Mouse (Mus musculus) CH12F3 (cell line): ENCODE results near the gene Trdmt1.

ENCODE experiments used
- in situ Hi-C: fragments of 300-500 bp; cut with MboI; formaldehyde crosslinking; loops from 2 replicates; pipeline ENCODE4 v1.14.3; 2020; ENCODE audit warnings: low sequenced_read_pairs

Gene Trdmt1

DNA sequence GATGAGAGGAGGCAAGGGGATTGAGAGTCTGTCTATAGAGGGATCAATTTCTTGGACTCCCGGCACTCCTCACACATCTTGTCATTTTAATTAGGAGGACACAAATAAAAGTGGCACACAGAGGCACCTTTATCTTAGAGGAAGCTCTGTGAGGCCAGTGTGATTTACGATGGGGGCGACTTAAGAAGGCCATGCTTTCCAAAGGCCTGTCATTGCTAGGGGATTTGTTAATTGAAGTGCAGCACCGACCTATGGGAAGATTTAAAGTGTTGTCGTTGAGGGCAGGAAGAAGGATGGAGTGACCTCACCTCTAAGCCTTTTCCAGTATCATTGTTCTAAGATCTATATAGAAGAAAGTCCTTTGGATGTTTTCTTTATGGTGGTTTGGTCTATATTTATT is 42.9 kb downstream of the Trdmt1 start:
- in situ Hi-C loops = no loop called here

DNA sequence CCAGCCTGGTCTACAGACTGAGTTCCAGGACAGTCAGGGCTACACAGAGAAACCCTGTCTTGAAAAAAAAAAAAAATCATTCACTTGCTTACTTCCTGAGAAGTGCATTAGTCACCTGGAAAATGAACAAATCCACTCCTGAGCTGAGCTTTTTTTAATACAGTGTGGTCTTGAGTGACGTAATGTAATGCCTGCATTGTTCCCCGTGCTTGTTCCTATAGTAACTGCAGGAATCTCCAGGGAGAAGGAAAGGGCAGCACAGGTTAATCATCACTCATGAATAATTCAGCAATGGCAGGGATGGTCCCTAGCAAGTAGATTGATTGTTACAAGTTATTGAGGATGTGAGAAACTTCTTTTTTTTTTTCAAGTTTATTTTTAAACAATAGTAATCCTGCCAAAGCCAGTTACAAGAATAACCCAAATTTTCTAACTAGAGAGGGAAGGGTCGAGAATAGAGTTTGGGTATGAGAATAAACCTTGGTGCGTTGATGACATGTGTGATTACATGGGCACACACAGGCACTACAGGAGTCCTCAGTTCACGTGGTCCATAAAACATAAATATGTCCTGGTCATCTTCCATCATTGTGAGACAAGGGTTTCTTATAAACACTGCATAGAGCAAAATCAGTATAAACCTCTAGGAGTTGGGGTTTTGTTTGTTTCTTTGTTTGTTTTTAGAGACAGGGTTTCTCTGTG is 44.0 kb downstream of the Trdmt1 start:
- in situ Hi-C loops = no loop called here

GRCm38 (mm10) chr2:13499196-13499595 is 45.3 kb downstream of the Trdmt1 start:
- in situ Hi-C loops = no loop called here

GRCm38 (mm10) chr2:13496087-13496486 is 48.4 kb downstream of the Trdmt1 start:
- in situ Hi-C loops = no loop called here

- in situ Hi-C loops = no loop called here
Measured at GRCm38 (mm10) chr2:13492927-13493326, 51.5 kb downstream of the Trdmt1 start.

DNA sequence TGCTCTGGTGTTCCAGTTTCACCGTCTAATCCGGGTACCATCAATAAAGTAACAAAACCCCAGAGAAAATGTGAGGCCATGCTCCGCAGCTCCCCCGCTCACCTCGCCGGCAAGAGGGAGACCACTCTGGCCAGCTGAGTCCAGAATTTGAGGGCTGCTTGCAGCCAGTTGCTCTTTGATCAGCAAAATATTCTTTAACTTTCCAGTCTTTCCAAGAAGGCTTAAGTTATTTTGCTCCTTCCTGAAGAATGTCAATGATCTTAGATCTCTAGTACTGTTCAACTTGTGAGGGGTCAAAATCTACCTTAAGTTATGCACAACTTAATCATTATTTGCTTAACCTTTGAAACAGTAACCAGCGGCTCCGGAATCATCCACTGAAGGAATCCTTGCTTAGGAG is 52.7 kb downstream of the Trdmt1 start, which contains the start of gene Cubn:
TSS of gene Cubn (minus strand) at position 80 of the 400 bp plus-strand sequence.
- in situ Hi-C loops = no loop called here

DNA sequence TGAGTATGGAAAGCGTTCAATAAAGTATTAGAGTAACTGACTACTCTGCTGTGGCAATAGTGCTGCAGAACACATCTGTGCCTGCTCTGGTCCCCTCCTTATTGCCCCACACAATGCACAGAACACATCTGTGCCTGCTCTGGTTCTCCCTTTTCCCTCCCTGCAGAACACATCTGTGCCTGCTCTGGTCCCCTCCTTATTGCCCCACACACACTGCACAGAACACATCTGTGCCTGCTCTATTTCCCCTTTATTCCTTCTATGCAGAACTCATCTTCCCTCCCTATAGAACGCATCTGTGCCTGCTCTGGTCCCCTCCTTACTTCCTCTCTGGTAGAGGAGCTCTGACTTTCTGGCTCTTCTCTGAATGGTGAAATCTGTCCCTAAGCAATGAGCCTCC is 54.0 kb downstream of the Trdmt1 start:
- in situ Hi-C loops = no loop called here

GRCm38 (mm10) chr2:13486470-13486869 is 58.0 kb downstream of the Trdmt1 start:
- in situ Hi-C loops = no loop called here

- in situ Hi-C loops = no loop called here
Measured at GRCm38 (mm10) chr2:13484566-13484965, 59.9 kb downstream of the Trdmt1 start.

DNA sequence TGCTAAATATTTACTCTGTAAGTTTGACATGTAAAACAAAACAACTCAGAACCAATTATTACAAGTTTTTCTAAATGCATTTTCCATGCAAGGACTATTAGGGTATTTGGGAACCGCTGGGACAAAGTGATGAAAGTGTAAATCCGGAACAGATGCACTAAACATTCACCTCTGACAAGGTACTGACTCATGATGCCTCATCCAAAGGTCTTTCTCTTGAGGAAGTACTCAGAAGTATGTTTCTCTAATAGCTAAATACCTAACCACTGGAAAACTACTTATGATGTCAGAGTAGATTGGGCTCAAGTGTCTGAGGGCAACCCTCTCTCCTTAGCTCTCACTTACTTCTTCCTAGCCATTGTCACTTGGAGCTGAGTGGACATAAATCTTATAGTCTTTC is 63.7 kb downstream of the Trdmt1 start:
- in situ Hi-C loops = no loop called here

DNA sequence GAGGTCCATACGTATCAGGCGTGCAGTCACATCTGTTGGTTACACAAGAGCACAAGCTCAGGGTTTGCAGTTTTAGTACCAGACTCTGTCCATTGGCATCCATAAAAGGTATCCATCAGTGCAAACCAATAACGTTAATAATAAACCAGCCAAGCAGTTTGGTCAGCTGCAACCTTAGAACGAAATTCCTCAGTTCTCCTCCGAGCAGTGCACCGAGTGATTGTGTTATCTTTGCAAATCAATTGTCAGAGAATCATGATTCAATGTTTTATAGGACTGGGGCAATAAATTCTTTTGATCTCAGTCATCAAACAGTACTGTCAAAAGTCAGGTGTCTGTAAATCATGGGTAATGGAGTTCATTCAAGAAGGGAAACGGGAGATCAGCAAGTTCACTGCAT is 65.3 kb downstream of the Trdmt1 start:
- in situ Hi-C loops = no loop called here

DNA sequence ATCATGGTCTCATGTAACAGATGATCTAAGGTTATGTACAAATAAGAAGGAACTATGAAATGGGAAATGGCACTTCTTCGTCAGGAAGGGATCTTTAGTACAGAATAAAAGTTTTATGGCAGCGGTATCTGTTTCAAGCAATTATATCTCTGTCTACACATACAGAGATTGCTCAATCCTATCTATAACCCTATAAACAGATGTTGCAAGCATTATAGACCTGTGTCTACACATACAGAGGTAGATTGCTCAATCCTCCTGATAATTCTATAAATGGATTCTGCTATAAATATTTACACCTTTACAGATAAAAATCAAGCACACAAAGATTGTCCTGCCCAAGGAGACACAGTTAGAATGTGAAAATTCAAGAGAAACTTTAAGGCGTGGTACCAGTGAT is 74.4 kb downstream of the Trdmt1 start:
- in situ Hi-C loops = no loop called here

DNA sequence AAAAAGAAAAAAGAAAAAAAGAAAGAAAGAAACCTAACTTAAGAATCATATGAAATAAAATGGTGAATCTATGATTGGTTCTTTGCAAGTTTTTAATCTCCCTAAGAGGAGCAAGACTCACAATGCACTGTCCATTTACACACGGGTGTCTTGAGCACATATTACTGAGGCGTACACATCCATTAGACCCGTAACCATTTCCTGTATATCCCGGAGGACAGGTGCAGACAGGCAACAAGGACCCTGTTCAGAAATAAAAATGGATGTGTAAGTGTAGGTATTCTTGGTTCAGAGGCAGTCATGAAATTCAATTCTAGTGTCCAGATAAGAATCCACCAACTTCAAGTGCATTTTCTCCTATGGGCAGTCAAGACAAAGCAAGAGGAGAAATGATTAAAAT is 74.8 kb downstream of the Trdmt1 start:
- in situ Hi-C loops = no loop called here

GRCm38 (mm10) chr2:13466685-13467084 is 77.8 kb downstream of the Trdmt1 start:
- in situ Hi-C loops = no loop called here
